Comparison of ENCODE assay signal across 12 mouse cellular contexts in genomic region chr7:44683656-44684055, GRCm38 (mm10). TPM values are rescaled to one million over a fixed set of nuclear protein-coding genes. Genes with fewer than 3 reads are reported as not detected.
DNase-seq lines count a peak whose midpoint lies in the region; ATAC-seq lines count a peak whose summit lies in the region.
"Had no signal": no experiment of that assay in that cellular context is flagged by ENCODE, and none has a peak within 500 bp of the region (broad histone marks: within the 10 kb centered on the region; RNA-seq: fewer than 3 reads in every experiment).

No protein-coding gene starts in this region.

- H3K27me3 ChIP-seq in liver, embryonic 16.5 days (ENCODE audit: control insufficient read depth, insufficient read depth, low read depth, low read length): no peaks in the 10 kb centered on the region
- no peaks in the 10 kb centered on the region for H3K27me3 ChIP-seq in liver, embryonic 12.5 days (replicated peaks)
- H3K27me3 ChIP-seq: forebrain, embryonic 12.5 days; heart, embryonic 13.5 days had no signal

- WGBS in liver, embryonic 16.5 days (ENCODE audit: insufficient replicate concordance): 61% methylated on average over 8 of the region's 8 CpGs
- WGBS in liver, embryonic 12.5 days (ENCODE audit: insufficient replicate concordance): 69% methylated on average over 8 of the region's 8 CpGs

- peak; percentile 81 for ATAC-seq in liver, embryonic 16.5 days (ENCODE audit: low read depth)
- no peak for ATAC-seq in liver, embryonic 12.5 days
- no peak for ATAC-seq in frontal cortex, adult (ENCODE audit: low TSS enrichment)
- ATAC-seq: inflammation-experienced regulatory T-cells, adult 6 months had no signal

- no peak overlapping the region for H3K4me2 ChIP-seq in liver, embryonic 16.5 days (ENCODE audit: low read depth, low read length)
- no peak overlapping the region for H3K4me2 ChIP-seq in liver, embryonic 12.5 days
- H3K4me2 ChIP-seq: forebrain, embryonic 12.5 days; heart, embryonic 13.5 days had no signal

- no peaks in the 10 kb centered on the region for H3K36me3 ChIP-seq in liver, embryonic 16.5 days (ENCODE audit: control insufficient read depth, insufficient read depth)
- no peaks in the 10 kb centered on the region for H3K36me3 ChIP-seq in liver, embryonic 12.5 days
- H3K36me3 ChIP-seq: forebrain, embryonic 12.5 days; heart, embryonic 13.5 days had no signal

- DNase-seq in kidney, postnatal 10 days: peak; percentile 45
- peak; percentile 77 for DNase-seq in lung, postnatal 10 days
- no peak for DNase-seq in Muller cell, postnatal 12 days (ENCODE audit: inconsistent ontology term)
- no peak for DNase-seq in thymus, postnatal 36 days
- DNase-seq: cerebellum, adult 9-11 months had no signal

- no peak overlapping the region for H3K27ac ChIP-seq in liver, embryonic 16.5 days (ENCODE audit: low read length)
- H3K27ac ChIP-seq in liver, embryonic 12.5 days: no peak overlapping the region
- H3K27ac ChIP-seq: forebrain, embryonic 12.5 days; heart, embryonic 13.5 days had no signal

- no peaks in the 10 kb centered on the region for H3K9me3 ChIP-seq in liver, embryonic 16.5 days (replicated peaks; ENCODE audit: control insufficient read depth, low read length)
- no peaks in the 10 kb centered on the region for H3K9me3 ChIP-seq in liver, embryonic 12.5 days (replicated peaks)
- H3K9me3 ChIP-seq: forebrain, embryonic 12.5 days; heart, embryonic 13.5 days had no signal

- no peaks in the 10 kb centered on the region for H3K4me1 ChIP-seq in liver, embryonic 16.5 days (ENCODE audit: control insufficient read depth, low read depth, low read length)
- no peaks in the 10 kb centered on the region for H3K4me1 ChIP-seq in liver, embryonic 12.5 days

- H3K4me3 ChIP-seq in liver, embryonic 16.5 days (ENCODE audit: low read depth, low read length): no peak overlapping the region
- H3K4me3 ChIP-seq in liver, embryonic 12.5 days: no peak overlapping the region
- H3K4me3 ChIP-seq: forebrain, embryonic 12.5 days; heart, embryonic 13.5 days had no signal

- H3K9ac ChIP-seq in liver, embryonic 16.5 days (ENCODE audit: low read depth, low read length): no peak overlapping the region
- H3K9ac ChIP-seq in liver, embryonic 12.5 days: no peak overlapping the region
- H3K9ac ChIP-seq: forebrain, embryonic 12.5 days; heart, embryonic 13.5 days had no signal

RNA-seq across cellular contexts. Expression of gene Myh14, which starts 13.0 kb away (rescaled TPM):
- polyA plus RNA-seq in liver, embryonic 16.5 days (2015; fragmentation: Nextera tagmentation; extraction: Ambion mirVana): 0.25 and 0.77 TPM in 2 replicates
- polyA plus RNA-seq in liver, embryonic 12.5 days (2016; fragmentation: Nextera tagmentation; extraction: Ambion mirVana): 0.13 and 0.35 TPM in 2 replicates
- polyA plus RNA-seq: inflammation-experienced regulatory T-cells, adult 6 months had no signal

RNA-seq across cellular contexts. Expression of gene Izumo2, which starts 24.9 kb away (rescaled TPM):
- polyA plus RNA-seq in liver, embryonic 16.5 days (2015; fragmentation: Nextera tagmentation; extraction: Ambion mirVana): not detected in 2 replicates
- polyA plus RNA-seq in liver, embryonic 12.5 days (2016; fragmentation: Nextera tagmentation; extraction: Ambion mirVana): not detected in 2 replicates
- polyA plus RNA-seq: embryonic facial prominence, embryonic 11.5 days; forebrain, embryonic 12.5 days; heart, embryonic 13.5 days; inflammation-experienced regulatory T-cells, adult 6 months had no signal

Comparison
In these comparisons a context has a peak if more than half of its experiments do, and no peak if none do; other contexts are left out.
1. DNase-seq: peak in kidney, postnatal 10 days (single experiment) and lung, postnatal 10 days (single experiment); none in Muller cell, postnatal 12 days (single experiment) and thymus, postnatal 36 days (0 of 2).